Mouse (Mus musculus): ENCODE data around the gene Ccnyl1. TPM values are rescaled to one million over a fixed set of nuclear protein-coding genes. Genes with fewer than 3 reads are reported as not detected.

The Ccnyl1 gene
- total RNA-seq, 2 experiments from 2014 or later = 5.9 TPM; not detected in 1

Other genes with a start within 250 kb of the Ccnyl1 start
- 50.8 and 57.8 TPM in 2 replicates for gene Creb1, start 157.8 kb upstream of the Ccnyl1 start, total RNA-seq (2015; ENCODE audit: low replicate concordance)
- gene Creb1, start 157.8 kb upstream of the Ccnyl1 start, total RNA-seq (2017; ENCODE audit: low replicate concordance) = 48.3 and 61.4 TPM in 2 replicates
- gene Mettl21a, start 73.2 kb upstream of the Ccnyl1 start, total RNA-seq (2015; ENCODE audit: low replicate concordance) = 2.1 and 2.9 TPM in 2 replicates
- 4.9 and 5.8 TPM in 2 replicates for gene Mettl21a, start 73.2 kb upstream of the Ccnyl1 start, total RNA-seq (2017; ENCODE audit: low replicate concordance)
- 6.1 and 10.1 TPM in 2 replicates for gene Fzd5, start 47.3 kb downstream of the Ccnyl1 start, total RNA-seq (2015; ENCODE audit: low replicate concordance)
- gene Fzd5, start 47.3 kb downstream of the Ccnyl1 start, total RNA-seq (2017; ENCODE audit: low replicate concordance) = 8.9 and 11.6 TPM in 2 replicates

Data from erythroid progenitor cell, adult 5-6 weeks (primary cell).